Mouse (Mus musculus) forelimb bud, embryonic 11.5 days (tissue): ENCODE data around the gene Cobl.

Experiments
- DNase-seq: peaks from one replicate; pipeline ENCODE4 v3.0.0-alpha.2; 2012; ENCODE audit warnings: low read depth, low spot score

The Cobl gene

GRCm38 (mm10) chr11:12464181-12465162, at the start of gene Cobl:
Gene Cobl (minus strand): TSS chr11:12464960.
- no peak for DNase-seq

DNA sequence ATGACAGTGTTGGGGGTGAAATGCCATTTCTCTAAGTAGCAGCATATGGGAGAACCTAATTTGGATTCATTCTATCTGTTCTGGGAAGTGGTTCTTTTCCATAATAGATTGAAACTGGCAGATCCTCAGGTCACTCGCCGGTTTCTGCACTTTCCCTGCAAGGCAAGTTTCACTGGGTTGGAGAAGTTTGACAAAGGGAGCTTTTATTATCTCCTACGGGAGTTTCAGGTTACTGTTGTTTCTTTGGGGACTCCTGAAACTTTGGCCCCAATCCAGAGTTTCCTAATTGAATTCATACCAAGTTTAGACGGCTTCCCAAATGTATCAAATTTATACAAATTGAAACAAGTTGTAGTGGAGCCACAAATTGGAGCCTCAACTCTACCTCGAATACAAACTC, 49.0 kb upstream of the Cobl start:
- DNase-seq: peak; percentile 14

DNA sequence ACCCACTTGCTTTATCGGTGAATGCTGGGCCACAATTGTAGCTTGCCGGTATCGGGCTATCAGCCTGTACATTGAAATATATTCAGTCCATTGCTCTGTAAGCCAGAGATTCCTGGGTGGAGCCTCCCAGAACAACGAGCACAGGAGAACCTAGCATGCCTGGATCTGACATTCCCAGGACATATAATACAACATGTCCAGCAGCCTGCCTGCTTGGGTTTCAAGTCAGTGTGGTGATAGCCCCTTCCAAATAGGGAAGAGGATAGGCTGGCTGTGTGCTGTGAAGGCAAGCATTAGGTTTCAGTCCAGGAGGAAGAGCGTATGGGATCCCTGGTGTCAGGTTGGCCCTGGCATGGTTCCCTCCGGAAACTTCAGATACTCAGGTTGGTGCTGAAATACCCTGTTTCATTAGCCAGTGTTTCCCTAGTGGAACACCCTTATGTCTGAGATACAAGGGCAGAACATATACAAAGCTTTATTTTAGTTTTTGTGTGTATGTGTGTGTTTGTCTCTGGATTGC, 41.7 kb upstream of the Cobl start:
- DNase-seq: no peak

DNA sequence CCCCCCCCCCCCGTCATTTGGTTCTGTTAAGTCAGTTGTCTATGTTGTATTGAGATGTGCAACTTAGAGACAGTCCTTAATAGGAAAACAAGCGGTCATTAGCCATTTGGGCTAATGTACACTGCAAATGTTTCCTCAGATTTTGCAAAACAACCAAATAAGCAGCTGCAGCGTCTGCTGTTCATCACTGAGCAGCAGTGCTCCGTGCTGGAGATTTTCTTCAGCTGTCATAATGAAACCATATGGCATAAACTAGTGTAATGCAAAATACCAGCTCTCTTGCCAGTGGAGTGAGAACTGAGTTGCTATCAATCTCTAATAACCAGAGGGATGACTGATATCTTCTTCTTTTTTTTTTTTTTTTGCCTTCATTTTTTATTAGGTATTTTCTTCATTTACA, 39.0 kb upstream of the Cobl start:
- no peak for DNase-seq

- no peak for DNase-seq
Measured at GRCm38 (mm10) chr11:12501721-12502120, 37.0 kb upstream of the Cobl start.

DNA sequence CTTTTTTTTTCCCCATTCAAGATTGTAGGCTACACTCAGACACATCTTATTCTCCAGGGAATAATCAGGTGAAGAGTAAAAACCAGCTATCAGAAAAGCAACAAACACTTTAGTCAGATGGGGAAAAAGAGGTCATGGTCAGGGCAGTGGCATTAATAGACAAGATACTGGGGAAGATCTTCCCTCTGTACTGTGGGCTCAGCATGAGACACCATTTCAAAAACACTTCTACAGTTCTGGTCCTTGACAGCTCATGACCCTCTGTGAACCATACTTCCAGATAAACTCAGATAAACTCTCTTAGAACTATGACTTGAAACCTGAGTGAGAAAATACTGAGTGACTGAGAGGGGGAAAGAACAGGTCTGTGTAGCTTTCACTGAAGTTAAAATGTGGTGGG, 29.0 kb upstream of the Cobl start:
- DNase-seq: no peak

- DNase-seq: no peak
Measured at GRCm38 (mm10) chr11:12479856-12480403, 15.2 kb upstream of the Cobl start.

- DNase-seq: no peak
Measured at GRCm38 (mm10) chr11:12474299-12474935, 9.7 kb upstream of the Cobl start.

DNA sequence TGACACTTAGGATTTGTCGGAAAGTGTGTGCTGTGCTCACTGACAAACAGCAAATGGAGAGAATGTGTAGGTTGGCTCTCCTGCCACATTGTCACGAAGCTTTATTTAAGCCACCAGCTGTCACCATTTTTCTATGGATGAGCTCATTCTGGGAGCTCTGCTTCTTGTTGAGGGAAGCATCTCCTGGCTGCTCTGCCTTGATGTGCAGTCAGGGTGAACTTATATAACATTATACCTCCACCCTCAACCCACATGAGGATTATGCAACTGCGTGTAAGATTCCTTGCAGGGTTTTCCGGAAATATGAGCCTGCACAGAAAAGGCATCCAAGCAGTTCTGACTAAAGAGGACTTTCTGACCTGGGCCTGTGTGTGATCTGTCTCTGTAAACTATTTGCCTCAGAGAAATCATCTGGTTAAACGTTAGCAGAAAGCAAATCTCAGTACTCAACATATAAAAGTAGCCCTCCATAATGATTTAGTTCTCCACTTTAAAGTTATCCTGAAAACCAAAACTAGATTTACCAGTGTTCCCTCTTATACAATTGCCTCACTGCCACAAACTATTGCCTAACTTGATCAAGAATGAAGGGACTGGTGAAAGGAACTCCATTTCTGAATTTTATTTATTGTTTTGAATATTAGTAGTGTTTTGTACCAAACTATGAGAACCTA, 9.0 kb upstream of the Cobl start:
- no peak for DNase-seq

- no peak for DNase-seq
Measured at GRCm38 (mm10) chr11:12469638-12470037, 4.9 kb upstream of the Cobl start.

DNA sequence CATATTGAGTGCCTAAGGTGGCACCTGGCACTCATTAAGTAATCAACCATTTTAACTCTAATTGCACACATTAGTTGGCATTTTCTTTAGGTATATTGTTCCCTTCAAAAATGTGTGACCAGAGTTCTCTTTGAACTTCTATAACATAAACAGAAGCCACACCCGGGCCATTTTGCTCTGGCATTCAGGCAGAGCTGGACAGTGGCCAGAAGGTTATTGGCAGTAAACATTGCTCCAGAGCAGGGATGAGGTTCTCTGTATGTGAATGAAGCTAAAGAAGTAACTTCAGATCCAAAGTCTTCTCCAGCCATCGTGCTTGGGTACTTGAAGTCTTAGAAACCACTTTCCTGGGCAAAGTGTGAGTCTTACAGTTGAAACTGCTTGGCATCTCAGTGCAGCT, 3.9 kb upstream of the Cobl start:
- DNase-seq: no peak

- DNase-seq: no peak
Measured at GRCm38 (mm10) chr11:12467836-12468235, 3.1 kb upstream of the Cobl start.

GRCm38 (mm10) chr11:12467217-12467616, 2.5 kb upstream of the Cobl start:
- DNase-seq: no peak

GRCm38 (mm10) chr11:12466606-12467005, 1.8 kb upstream of the Cobl start:
- DNase-seq: no peak

DNA sequence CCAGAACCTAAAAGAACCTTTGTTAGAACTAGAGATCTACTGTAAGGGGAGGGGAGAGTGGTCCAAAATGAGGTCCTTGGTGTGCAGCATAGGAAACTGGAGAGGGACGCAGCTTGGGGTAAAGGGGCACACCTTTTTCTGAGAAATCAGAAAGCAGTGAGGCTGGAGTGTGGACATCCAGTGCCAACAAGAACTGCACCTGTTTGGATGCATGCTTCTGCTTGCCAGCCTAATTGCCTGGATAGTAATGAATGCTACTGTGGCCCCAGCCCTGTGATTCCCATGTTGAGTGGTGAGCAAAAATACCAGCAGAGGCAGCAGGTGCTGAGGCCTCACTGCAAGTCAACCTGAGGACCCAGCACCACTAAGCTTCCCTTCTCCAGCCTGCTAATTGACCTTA, 469 bp upstream of the Cobl start:
- DNase-seq: no peak

DNA sequence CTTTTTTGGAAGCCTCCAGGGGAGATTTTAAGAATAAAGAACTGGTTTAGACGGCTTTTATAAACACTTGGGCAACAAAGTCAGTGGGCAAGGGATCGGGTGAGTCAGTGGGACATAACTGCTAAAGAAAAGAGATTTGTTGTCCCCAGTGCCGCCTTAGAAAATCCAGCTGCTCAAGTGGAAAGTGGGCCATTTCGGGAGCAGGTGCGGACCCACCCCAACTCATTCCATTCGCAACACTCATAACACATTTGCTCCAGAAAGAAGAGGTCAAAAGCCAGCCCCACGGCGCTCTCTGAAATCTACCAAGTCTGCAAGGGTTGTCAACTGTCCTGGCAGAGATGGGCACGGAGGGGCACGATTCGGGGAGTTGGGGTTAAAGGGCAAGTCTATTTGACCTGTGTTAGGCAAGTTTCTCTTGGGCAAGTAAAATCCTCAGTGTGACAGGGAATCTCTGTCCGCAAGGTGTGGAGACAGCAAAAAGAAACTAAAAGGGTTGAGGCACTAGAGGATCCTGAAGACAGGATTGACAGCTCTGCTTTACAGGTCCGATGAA, 1.1 kb downstream of the Cobl start:
- no peak for DNase-seq

GRCm38 (mm10) chr11:12459781-12460581, 4.8 kb downstream of the Cobl start:
- DNase-seq: no peak

DNA sequence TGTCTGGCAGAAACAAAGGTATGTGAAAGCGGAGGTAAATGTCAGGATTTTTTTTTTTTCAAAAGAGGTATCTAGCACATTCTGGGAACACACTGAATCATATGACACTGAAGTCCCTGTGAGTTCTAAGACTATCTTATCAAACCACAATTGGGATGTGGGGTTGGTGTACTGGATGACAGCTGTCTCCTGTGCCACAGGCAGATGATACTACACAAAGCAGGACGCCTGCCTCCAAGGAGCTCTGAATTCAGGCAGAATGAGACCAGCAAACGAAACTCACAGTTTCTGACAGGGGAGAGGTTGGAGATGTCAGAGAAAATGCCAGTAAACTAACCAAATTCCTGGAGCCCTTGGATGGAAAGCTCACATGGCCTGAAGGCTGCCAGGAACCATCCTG, 5.9 kb downstream of the Cobl start:
- DNase-seq: no peak

GRCm38 (mm10) chr11:12458392-12458791, 6.4 kb downstream of the Cobl start:
- DNase-seq: no peak

- no peak for DNase-seq
Measured at GRCm38 (mm10) chr11:12448101-12448500, 16.7 kb downstream of the Cobl start.

DNA sequence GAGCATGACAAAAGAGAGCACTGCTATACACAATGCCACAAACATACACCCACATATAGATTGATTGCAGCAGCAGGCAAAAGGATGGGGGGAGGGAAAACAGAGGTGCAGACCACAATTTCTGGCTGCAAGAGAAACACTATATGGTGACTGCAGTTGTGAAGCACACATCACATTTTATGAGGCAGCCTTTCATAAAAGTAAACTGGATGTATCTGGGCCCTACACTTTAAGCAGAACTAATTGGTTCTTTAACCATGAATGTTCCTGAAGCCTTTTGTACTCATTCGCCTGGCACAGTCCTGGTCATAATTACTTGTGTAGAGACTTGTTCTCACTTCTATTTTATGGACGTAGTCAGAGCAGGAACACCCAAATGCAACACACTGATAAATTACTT, 19.5 kb downstream of the Cobl start:
- peak; percentile 31 for DNase-seq
